Mouse (Mus musculus) limb, embryonic 14.5 days (tissue): ENCODE results near the gene Fat3. TPM values are rescaled to one million over a fixed set of nuclear protein-coding genes. Genes with fewer than 3 reads are reported as not detected.

Source experiments
- ATAC-seq: fragments of 200-750 bp; cut with Nextera tagmentation; 2 replicates; pipeline ENCODE4 v1.8.0; 2017; ENCODE audit warnings: low read depth, moderate number of reproducible peaks, moderate TSS enrichment; ENCODE audit not compliant: low FRiP score
- DNase-seq: peaks from one replicate; pipeline ENCODE4 v3.0.0-alpha.2; 2015; ENCODE audit warnings: low spot score
- H3K27ac ChIP-seq: fragments of 300-500 bp; sonication (generic); replicated peaks from 2 replicates; pipeline ENCODE4 v1.5.1; 2014; ENCODE audit warnings: low read depth, mild to moderate bottlenecking, low read length, moderate library complexity, mixed read lengths
- H3K27me3 ChIP-seq: fragments of 300-500 bp; sonication (generic); 2 replicates; pipeline ENCODE4 v1.6.1; 2014; ENCODE audit warnings: low read length, mixed read lengths; ENCODE audit not compliant: control insufficient read depth, insufficient read depth
- H3K36me3 ChIP-seq: fragments of 300-500 bp; sonication (generic); 2 replicates; pipeline ENCODE4 v1.6.1; 2014; ENCODE audit warnings: mild to moderate bottlenecking, low read length, moderate library complexity, mixed read lengths; ENCODE audit not compliant: control insufficient read depth, insufficient read depth
- H3K4me1 ChIP-seq: fragments of 300-500 bp; sonication (generic); 2 replicates; pipeline ENCODE4 v1.6.1; 2014; ENCODE audit warnings: antibody characterized with exemption, low read length, mixed read lengths; ENCODE audit not compliant: control insufficient read depth, insufficient read depth
- H3K4me2 ChIP-seq: fragments of 300-500 bp; sonication (generic); replicated peaks from 2 replicates; pipeline ENCODE4 v1.6.1; 2014; ENCODE audit warnings: low read depth, mild to moderate bottlenecking, low read length, moderate library complexity; ENCODE audit not compliant: severe bottlenecking
- H3K4me3 ChIP-seq: fragments of 300-500 bp; sonication (generic); replicated peaks from 2 replicates; pipeline ENCODE4 v1.5.1; 2014; ENCODE audit warnings: low read length
- H3K9ac ChIP-seq: fragments of 300-500 bp; sonication (generic); 2 replicates; pipeline ENCODE4 v1.6.1; 2014; ENCODE audit warnings: mild to moderate bottlenecking, low read depth, low read length, moderate library complexity; ENCODE audit not compliant: severe bottlenecking
- H3K9me3 ChIP-seq: fragments of 300-500 bp; sonication (generic); 2 replicates; pipeline ENCODE4 v1.6.1; 2016; ENCODE audit warnings: low read length; ENCODE audit not compliant: control insufficient read depth
- POLR2A ChIP-seq: fragments of 200-500 bp; IDR thresholded peaks from 2 replicates; pipeline ENCODE4 v1.8.0; 2012; ENCODE audit warnings: inconsistent platforms, mild to moderate bottlenecking, moderate library complexity, borderline replicate concordance; ENCODE audit not compliant: insufficient read depth, insufficient read length; ENCODE audit errors: extremely low read depth
- WGBS: fragments of 180-500 bp; shearing (Covaris S2); extraction: QIAGEN DNeasy Blood & Tissue Kit; methylation state at CpG from one replicate; pipeline ENCODE4 v1.1.7; 2014; 5-methylcytosine and 5-hydroxymethylcytosine counted together
- polyA plus RNA-seq, 2 experiments: library from polyadenylated mRNA; depleted of rRNA in 1 of 2; stranded (reverse) in 1 of 2; unstranded in 1 of 2; fragments of >200 nt; fragmentation: Nextera tagmentation in 1 of 2; extraction: Ambion mirVana in 1 of 2; gene quantifications; 2 replicates each; pipeline versions ENCODE4 v1.2.1 to v1.2.3; 2012 to 2014

Fat3 gene
- polyA plus RNA-seq, 2 experiments, result 5.4 to 9.2 TPM

DNA sequence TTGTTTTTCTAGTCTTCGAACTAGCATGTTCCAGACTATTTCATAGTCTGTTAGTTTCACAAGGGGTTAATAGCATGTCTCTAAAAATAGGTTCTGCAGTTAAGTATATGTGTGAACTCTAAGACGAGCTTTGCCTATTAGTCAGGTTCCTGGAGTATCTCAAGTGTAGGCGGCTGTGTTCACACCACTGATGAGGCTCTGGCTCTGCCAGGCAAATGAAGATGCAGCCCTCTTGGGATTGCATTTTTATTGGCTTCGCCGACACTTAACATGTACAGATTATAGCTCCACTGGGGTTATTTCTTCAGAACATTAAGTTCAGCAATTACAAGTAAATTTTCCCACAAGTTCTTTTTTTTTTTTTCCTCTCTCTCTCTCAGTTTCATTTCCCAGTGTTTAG lies 614.3 kb downstream of the Fat3 start:
- no peak for ATAC-seq
- WGBS, result 57% methylated on average over 5 of the region's 5 CpGs

DNA sequence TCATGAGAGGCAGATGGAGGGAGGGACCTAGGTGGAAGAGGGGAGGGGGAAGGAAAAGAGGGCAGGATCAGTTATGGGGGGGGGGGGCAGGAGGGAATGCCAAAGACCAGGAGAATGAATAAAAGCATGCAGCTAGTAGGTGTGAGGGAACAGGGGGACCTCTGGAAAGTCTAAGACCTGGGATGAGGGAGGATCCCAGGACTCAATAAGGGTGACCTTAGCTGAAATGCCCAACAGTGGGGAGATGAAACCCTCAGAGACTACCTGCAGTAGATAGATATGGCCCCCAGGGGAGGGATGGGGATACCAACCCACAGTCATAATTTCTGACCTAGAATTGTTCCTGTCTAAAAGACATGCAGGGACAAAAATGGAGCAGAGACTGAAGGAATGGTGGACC lies 620.3 kb downstream of the Fat3 start:
- no peak overlapping the region for H3K4me2 ChIP-seq
- DNase-seq (no peak), ATAC-seq (no peak)
- H3K9me3 ChIP-seq, result no peaks in the 10 kb centered on the region
- no peaks in the 10 kb centered on the region for H3K36me3 ChIP-seq
- no peaks in the 10 kb centered on the region for H3K27me3 ChIP-seq
- H3K27ac ChIP-seq, result no peak overlapping the region
- no peak for TF ChIP-seq POLR2A
- H3K9ac ChIP-seq, result no peak overlapping the region
- no peak overlapping the region for H3K4me3 ChIP-seq
- no peaks in the 10 kb centered on the region for H3K4me1 ChIP-seq

More for the DNA sequence above, 614.3 kb downstream of the Fat3 start:
- no peaks in the 10 kb centered on the region for H3K27me3 ChIP-seq
- H3K27ac ChIP-seq, result no peak overlapping the region
- H3K4me1 ChIP-seq, result no peaks in the 10 kb centered on the region
- no peaks in the 10 kb centered on the region for H3K36me3 ChIP-seq
- H3K9me3 ChIP-seq, result no peaks in the 10 kb centered on the region
- no peak for TF ChIP-seq POLR2A
- DNase-seq, result no peak
- H3K4me2 ChIP-seq, result no peak overlapping the region
- H3K4me3 ChIP-seq, result no peak overlapping the region
- no peak overlapping the region for H3K9ac ChIP-seq

DNA sequence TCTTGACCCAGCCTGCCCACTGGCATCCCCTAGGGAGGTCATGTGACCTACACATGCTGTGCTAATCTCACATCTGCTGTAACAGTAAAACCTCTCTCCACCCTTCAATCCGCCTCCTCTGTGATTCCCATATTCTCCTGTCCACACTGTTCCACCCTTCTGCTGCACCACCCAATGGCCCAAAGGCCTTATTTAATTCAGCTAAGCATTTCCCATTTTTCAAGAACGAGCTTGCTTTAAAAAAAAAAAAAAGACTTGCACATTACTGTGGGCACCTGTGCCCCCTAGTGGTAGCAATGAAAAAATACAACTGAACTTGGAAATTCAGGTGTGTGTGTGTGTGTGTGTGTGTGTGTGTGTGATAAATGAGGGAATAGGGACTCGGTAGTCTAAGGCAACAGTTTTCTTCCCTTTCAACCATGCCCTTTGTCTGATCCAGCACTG lies 620.9 kb downstream of the Fat3 start:
- no peak for TF ChIP-seq POLR2A
- ATAC-seq, result no peak
- Histone ChIP-seq H3K27me3 (no peaks in the 10 kb centered on the region), H3K9ac (no peak overlapping the region), H3K27ac (no peak overlapping the region), H3K9me3 (no peaks in the 10 kb centered on the region), H3K4me1 (no peaks in the 10 kb centered on the region), H3K36me3 (no peaks in the 10 kb centered on the region), H3K4me3 (no peak overlapping the region), H3K4me2 (no peak overlapping the region)
- 16% methylated on average over 3 of the region's 3 CpGs for WGBS
- DNase-seq, result no peak

DNA sequence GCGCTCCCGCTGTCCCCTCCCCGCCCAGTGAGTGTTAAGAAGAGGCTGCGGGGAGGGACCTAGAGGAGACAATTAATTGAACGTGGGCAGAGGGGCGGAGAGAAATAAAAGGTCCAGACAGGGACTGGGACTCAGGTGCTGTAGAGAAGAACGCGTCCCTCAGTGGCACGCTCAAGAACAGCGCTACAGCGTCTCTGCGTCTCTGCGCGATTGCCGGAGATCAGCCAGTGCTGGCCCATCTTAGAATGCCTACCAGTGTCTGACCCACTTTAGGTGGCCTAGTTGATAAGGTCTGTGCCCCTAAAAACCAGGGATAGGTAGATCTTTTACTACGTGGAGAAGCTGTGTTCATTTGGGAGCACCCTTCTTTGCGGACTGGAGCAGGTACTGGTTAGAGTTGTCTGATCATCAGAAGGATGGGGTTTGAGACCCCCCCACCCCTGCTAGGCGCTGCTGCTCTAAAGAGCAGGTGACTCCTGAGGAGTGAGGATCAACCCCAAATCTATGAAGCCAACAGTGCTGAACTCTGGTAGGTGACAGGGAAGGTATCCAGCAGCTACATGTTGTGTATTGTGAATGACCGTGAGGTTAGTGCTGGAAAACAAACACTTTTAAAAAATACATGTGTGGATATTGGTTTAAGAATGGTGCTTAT lies 626.5 kb downstream of the Fat3 start, which contains the start of gene Mtnr1b:
Gene Mtnr1b (minus strand): TSS at position 51 of the 655 bp plus-strand sequence.
- ATAC-seq (no peak), DNase-seq (no peak)
- no peak within 1 kb of the TSS for H3K4me3 ChIP-seq
- no peaks in the 10 kb centered on the region for H3K9me3 ChIP-seq
- no peak within 1 kb of the TSS for H3K27ac ChIP-seq
- no peak for TF ChIP-seq POLR2A
- H3K9ac ChIP-seq, result no peak within 1 kb of the TSS
- no peak within 1 kb of the TSS for H3K4me2 ChIP-seq
- no peaks in the 10 kb centered on the region for H3K4me1 ChIP-seq
- WGBS, result 60% methylated on average over 19 of the region's 19 CpGs
- no peaks in the 10 kb centered on the region for H3K36me3 ChIP-seq
- peaks cover 3% of the 10 kb centered on the region; the same call in 1 of the 2 replicates for H3K27me3 ChIP-seq

DNA sequence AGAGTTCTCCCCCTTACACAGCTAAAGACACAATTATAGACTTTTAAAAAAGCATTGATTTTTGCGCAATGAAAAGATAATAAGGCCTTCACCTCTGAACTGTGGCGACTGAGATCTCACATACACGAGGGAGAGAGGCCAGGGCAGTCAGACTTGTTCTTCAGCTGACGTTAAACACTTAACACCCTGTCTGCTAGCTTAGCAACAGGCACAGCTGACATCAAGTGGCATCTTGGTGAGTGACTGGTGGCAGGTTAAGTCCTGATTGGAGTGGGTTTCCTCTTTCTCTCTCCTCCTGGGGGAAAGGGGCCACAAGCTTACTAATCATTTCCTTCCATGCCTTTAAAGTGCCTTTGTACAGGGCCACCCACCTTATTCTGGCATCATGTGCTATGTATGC lies 631.1 kb downstream of the Fat3 start:
- DNase-seq (no peak), ATAC-seq (no peak)
- no peaks in the 10 kb centered on the region for H3K36me3 ChIP-seq
- no peak overlapping the region for H3K27ac ChIP-seq
- WGBS, result 45% methylated on average over 4 of the region's 4 CpGs
- no peak overlapping the region for H3K4me3 ChIP-seq
- no peak for TF ChIP-seq POLR2A
- H3K4me1 ChIP-seq, result 0 out of 2 replicates have a peak, but pooled peaks cover 6% of the 10 kb centered on the region
- H3K9ac ChIP-seq, result no peak overlapping the region
- H3K27me3 ChIP-seq, result peaks cover 3% of the 10 kb centered on the region; the same call in 1 of the 2 replicates
- H3K9me3 ChIP-seq, result no peaks in the 10 kb centered on the region
- H3K4me2 ChIP-seq, result no peak overlapping the region
